Mouse (Mus musculus) retina, postnatal 7 days (tissue): Measurements from ENCODE around the gene Trpm5.

Experiments
- DNase-seq: peaks from one replicate; pipeline ENCODE4 v3.0.0-alpha.2; 2012; ENCODE audit warnings: low read depth, low spot score

Gene Trpm5

DNA sequence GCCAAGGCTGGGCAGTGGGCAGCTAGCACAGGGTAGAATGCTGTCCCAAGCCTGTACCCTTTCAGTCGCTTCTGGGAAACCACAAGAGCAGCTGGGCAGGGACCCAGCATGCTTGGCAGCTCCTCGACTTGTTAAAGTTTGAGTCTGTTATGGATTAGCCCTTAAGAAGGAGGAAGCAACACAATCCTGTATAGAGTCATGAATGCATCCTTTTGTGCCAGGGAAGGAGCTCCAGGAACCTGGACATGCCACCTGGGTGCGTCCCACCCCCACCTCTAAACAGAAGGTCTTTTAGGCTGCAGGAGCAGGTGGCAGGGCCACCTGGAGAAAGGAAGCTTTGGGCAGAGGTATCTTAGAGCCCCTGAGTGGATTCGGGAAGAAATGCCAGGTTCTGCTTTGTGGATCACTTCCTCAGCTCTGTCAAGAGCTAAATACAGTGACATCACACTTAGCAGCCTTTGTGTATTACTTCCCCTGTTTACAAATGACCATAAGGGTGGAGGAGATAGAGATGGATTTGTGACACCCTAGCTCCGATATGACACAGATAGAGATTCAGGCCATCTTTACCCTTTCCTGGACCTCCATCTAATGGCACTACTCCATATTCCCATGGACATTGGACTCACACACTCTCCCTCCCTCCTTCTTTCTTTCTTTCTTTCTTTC is 35.1 kb downstream of the Trpm5 start:
- no peak for DNase-seq

DNA sequence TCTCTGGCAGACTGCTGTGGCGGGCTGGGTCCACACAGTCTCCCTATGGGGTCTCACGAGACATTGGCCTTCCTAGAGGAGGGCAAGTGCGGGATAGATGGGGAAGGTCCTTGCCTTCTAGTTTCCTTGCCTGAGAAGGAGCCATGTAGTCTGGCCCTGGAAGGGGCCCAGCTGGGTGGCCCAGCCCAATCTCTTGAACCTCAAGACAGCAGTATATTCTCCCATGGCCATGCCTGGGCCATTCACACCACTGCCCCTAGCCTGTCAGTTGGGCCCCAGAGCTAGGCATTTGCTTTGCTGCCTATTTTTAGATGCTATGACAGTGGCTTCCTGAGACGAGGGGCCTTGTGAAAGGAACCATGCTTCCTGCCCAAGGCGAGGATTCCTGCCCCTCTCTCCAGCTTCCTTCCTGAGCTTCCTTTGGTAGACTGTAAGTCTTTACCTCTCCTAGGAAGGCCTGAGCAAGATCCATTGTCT is 36.2 kb downstream of the Trpm5 start:
- no peak for DNase-seq

DNA sequence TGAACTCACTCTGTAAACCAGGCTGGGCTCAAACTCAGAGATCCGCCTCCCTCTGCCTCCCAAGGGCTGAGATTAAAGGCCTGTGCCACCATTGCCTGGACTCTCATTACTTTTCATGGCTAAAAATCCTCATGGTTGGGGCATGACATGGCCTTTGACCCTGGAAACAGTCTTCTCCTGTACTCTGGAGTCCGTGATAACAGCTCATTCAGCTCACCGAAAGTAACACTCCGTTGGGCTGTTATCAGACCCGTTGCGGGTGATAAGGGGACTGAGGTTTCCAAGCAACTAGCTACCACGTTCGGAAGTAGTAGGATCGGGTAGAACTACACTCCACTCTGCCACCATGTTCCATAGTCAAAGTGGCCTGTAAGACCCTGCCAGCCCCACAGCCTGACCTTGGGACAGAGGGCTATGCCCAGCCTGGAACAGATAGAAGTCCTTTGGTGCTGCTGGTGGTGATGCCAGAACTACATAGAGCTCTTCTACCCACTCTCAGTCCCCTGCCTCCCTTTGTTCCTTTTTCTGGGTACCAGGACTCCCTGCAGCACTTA is 36.7 kb downstream of the Trpm5 start:
- DNase-seq = no peak

DNA sequence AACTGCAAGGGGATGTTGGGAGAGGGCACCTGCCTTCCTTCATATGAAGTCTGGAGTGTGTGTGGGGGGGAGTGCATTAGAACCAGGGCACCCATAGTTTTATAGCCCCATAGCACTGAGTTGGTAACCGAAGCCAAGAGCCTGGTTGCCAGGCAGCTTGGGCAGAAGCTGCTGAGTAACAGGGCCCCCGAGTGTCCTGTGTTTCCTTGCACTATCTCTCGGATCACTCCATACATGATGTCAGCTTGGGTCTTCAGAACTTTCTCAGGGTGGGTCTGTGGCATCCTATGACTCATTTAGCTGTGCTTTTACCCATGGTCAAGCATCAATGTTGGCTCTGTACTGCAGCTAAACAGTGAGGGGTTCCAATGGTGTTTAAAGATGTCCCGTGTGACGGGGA is 37.4 kb downstream of the Trpm5 start:
- no peak for DNase-seq

DNA sequence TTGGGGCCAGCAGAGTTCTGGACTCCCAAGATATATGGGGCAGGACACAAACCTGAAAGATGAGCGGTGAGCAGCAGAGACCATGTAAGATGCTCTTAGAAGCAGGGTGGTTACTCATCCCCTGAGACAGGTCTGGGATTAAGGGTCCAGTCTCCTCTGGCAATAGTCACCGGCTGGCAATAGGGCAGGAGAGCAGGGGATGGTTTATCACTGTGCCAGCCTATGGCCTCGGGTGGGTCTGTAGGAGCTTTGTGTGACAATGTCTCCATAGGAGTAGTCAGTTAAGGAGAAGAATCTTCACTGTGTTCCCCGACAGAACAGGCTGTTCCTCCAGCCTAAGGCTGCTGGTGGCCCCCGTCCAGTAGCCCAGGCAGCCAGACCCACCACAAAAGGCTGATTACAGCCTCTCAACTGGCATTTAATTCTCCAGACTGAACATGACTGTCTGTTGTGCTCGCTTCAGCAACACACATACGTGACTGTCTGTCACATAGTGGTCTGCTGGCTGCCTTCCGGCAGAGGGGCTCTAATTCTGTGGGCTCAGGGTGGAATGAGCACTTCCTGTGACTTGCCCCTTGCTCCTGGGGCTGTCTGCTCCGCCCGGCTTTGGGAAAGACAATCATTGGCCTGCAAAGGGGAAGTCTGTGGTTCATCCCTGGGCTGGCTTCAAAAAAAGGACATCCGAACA is 38.8 kb downstream of the Trpm5 start:
- DNase-seq = no peak

DNA sequence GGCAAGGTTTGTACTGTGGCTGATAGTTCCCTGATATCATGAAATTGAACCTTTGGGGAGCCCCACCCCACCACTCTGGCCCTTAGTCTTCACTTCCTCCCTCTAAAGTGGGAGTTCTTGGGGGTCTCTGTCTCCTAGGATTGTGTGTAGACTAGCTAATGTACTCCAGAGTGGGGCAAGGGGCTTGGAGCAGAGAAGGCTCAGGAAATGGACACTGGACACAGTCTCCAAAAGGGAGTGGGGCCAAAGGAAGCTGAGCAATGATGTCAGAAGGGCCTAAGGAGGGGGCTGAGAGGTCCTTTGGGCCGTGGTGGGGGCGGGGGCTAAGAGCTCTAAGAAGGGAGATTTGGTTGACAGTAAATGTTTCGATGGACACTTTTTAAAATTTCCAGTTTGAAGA is 39.4 kb downstream of the Trpm5 start:
- DNase-seq = no peak

DNA sequence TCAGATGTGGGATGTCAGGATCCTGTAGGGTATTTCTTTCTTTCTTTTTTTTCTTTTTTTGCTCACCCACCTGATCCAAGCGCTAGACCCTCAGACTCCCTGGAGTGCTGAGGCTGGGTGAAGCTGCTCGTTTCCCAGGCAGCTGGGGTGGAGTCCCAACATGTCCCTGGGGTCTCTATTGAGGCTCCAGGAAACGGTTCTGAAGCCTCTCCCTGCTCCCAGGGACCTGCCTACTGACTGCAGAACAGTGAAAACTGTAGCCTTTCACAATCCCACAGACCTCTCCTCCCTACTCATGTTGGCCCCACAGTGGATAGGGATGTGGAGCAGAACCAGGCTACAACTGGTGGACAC is 39.9 kb downstream of the Trpm5 start:
- DNase-seq = no peak

DNA sequence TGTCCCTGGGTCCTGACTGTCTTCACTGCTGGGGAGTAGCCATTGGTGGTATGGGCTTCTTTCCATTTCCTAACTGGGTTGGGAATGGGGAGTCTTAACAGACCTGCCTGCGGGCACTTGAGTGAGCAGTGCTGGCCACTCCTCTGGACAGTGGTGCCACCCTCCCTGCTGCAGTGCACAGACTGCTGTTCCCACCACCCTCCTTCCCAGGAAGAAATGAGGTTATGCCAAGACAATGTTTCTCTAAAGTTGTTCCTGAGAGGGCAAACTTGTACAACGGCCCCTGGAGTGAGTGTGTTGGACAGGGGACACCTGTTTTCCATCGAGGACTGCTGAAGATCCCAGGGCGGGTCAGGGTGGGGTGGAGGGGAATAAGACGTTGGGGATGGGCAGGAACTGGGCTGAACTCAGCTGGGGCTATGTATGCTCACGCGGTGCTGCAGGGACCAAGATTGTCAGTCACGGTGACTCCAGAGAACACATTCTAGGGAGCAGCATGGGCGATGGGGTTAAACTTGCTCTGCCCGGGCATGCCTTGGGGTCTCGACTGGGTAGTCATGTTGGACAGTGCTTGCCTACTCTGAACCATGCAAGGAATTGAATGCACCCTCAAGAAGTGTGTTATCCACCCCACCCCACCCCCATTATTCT is 40.4 kb downstream of the Trpm5 start:
- DNase-seq = no peak

DNA sequence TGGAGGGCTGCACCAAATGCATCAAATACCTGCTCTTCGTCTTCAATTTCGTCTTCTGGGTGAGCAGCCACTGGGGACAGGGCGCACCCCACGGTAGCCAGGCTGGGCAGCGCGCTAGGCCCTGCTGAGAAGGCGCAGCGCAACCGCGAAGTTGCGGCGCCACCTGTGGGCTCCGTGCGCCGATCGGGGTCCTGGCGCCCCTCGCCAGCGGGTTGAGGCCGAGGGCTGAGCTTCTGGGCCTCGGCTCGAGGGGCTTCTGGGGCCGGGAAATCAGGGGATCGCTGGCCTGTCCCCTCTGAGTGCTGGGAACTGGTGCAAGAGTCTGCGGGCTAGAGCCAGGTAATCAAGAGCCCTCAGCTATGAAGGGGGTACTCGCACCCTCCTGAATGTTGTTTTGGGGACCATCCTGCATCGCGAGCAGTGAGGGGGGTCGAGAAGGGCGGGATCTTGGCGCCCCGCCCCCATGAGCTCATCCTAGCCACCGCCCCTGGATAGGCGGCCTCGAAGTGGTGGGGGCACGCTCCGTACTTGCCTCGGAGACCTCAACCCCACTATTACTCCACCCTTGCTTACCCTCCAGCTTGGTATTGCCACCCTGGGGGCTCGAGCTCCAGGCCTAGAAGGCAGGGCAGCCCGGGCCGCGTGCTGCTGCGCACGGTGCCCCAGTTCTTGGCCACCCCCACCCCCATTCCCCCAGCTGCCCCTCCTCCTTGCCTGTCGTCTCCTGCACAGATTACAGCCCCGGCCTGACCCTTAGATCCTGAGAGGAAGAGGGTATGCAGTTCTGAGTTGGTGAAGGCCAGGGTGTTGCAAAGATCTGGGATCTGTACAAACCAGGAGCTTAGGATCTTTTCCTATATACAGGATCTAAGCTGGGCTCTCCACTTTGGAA is 41.2 kb downstream of the Trpm5 start:
- peak; percentile 23 for DNase-seq

DNA sequence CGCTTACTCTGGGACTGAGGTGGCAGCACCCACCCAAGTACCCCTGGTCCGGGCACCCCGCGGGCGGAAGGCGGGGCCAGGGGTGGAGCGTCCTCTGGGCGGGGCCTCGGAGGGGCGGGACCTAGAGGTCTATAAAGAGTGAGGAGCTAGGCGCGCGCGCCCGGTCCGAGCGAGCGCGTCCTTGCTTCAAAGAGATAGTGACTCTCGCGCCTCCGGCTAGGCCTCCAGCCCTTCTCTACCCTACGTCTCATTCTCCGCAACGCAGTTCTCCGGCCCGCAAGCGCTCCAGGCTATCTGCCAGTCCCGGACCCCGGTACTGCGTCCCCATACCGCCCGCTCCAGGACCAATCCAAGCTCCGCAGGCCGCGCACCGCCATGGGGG is 41.8 kb downstream of the Trpm5 start, which contains the start of gene Cd81:
Gene Cd81, plus strand, starts transcription at position 114 of the 382 bp plus-strand sequence.
- peak; percentile 62 for DNase-seq

DNA sequence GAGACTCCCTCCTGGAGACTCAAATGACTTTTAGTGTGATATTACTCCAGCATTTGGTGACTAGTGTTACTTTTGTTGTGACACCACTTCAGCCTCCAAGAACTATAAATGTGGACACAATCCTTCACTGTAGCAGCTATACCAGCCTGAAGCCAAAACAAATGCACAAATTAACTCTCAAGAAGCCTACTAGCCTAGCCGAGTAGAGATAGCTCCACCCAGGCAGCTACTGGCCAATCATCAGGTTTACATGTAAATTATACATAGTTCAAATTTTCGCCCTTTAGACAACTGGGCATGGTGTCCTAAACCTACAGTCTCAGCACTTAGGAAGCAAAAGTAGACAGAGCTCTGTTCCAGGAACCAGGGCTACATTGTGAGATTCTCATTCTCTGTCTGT is 43.1 kb downstream of the Trpm5 start:
- DNase-seq = no peak

DNA sequence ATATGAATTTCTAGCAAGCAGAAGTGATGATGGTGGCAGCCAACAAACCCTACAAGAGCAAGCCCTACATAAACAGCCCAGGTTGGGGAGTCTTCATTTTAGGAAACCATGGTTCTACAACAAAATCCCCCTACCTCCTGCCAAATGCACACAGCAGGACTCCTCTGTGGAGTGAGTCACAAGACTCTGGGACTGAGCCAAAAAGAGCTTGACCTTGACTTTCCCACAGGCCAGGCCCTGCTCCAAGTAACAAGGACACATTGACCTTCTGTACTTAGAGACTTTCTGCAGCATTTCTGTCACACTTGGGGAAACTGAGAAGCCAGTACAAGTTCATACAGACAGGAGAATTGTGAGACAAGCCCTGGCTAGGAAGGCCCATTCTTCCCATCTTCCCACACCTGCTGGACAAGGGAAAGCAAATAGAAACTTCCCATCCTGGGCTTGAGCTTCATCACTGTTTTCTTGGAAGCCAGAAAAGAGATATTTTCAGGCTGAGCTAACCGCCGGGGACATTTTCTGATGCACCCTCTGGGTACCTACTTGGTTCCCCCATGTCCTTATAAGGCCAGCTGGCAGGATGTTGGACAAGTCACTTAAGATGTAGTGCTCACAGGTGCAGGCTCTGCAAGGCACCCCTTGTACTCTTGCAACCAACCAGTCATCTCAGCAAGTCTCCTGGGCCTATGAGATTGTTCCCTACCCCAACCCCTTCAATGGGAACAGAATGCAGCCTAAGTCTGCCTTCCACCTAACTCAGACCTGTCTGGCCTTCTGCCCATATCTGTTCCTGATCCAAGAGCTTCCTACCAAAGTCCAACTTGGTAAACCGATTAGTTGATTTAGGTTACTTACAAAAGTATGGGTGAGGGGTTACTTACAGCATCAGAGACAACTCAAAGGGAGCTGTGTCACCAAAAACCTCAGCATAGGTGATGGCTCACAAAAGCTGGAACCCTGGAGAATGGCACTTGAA is 44.3 kb downstream of the Trpm5 start:
- DNase-seq = no peak

DNA sequence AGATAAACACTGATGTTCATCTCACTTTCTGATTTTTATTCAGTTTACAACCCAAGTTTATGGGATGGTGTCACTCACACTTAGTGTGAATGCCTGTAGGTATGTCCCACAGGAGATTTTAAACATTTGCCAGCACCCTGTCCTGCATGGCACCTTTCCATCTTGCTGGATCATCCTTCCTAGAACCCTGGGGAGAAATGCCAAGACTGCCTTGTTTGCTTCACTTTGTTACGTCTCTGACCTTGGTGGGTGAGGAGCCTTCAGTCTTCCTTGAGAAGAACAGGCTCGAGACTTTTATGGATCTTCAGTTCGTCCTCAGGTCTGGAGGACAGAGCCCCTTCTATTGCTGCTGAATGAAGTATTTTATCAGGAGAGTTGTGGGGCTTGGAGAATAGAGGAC is 45.1 kb downstream of the Trpm5 start:
- no peak for DNase-seq

DNA sequence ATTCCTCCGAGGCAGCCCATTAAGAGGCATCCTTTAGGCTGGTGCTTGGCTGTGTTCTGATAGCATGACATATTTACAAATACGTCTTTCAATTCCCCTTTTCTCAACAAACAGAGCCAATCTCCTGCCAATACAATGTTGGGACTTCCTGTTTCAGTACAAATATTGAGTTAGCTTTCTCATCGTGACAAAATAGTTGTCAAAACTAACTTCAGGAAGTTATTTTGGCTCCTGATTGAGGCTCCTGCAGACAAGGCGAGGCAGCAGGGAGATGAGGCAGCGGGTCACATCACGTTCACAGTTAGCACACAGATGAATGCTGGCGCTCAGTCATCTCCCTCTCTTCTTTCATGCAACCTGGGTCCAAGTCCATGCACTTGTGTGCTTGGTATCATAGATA is 48.1 kb downstream of the Trpm5 start:
- DNase-seq = no peak

DNA sequence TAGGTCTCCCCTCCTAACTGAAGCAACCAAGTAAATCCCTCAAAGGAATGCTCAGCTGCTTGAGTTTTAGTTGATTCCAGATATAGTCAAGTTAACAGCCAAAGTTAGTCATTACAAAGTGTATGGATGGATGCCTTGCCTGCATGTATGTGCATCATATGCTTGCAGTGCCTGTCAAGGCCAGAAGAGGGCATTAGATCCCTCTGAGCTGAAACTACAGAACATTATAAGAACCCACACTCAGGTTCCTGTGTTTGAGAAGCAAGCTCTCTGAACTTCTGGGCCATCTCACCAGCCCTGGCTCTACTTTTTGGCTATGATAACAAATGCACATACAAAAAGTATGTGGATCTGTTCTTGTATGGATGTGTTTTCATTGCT is 49.6 kb downstream of the Trpm5 start:
- no peak for DNase-seq

DNA sequence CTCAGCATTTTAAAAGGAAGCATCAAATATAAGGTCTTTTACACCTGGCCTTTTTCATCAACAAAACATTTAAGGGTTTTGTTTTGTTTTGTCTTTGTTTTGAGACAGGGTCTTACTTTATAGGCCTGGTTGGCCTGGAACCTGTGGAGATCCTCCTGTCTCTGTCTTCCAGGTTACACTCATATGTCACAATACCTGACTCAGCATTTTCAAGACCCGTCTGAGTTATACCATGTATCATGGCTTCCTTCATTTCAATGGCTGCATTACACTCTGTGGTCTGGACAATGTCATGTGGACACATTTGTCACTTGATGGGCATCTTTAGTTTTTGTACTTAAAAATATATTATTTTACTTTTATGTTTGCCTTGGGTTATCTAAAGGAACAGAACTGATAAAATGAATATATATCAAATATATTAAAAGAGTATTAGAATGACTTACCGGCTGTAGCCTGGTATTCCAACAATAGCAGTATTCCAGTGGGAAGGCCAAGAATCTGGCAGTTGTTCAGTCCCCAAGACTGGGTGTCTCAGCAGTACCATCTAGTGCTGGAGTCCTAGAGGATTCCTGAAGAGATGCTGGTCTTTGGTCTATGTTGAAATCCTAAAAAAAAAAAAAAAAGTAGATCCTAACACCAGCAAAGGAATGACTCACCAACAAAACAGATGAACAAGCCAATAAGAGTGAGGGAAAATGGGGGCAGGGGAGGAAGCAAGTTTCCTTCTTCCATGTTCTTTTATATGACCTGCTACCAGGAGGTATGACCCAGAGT is 50.2 kb downstream of the Trpm5 start:
- no peak for DNase-seq

DNA sequence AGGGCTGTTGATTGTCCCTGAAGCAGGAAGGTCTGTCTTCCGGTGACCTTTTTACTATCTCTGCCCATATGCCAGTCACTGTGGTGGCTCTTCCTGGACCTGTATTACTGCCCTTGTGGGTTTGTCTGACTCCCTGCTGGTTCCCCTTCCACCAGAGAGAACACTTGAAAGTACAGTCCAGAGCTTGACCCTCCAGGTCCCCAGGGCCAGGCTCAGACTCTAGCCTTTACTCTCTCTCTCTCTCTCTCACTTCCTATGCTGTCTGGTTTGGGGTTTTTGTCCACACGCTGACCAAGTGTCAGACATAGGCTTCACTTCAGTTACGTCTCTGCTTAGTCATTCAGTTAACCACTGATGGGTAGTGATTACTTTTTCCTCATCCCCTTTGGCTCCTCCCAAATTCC is 51.5 kb downstream of the Trpm5 start:
- DNase-seq = no peak

DNA sequence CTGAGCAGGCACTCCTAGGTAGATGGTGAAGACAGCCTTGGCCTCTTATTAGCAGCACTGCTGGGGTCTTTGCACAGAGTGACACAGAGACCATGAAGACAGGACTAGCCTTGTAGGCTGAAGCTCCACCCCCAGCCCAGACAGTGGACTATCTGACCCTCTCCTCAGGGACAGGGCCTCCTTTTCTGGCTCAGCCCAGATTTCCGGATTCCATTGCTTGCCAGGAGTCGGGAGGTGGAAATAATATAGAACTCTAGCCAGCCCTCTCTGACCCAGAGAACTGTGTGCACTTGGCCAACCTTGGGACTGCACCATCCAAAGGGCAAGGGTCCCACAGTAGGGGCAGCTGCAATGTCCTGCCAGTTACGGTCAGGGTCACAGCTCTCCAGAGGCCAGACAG is 52.4 kb downstream of the Trpm5 start:
- no peak for DNase-seq

DNA sequence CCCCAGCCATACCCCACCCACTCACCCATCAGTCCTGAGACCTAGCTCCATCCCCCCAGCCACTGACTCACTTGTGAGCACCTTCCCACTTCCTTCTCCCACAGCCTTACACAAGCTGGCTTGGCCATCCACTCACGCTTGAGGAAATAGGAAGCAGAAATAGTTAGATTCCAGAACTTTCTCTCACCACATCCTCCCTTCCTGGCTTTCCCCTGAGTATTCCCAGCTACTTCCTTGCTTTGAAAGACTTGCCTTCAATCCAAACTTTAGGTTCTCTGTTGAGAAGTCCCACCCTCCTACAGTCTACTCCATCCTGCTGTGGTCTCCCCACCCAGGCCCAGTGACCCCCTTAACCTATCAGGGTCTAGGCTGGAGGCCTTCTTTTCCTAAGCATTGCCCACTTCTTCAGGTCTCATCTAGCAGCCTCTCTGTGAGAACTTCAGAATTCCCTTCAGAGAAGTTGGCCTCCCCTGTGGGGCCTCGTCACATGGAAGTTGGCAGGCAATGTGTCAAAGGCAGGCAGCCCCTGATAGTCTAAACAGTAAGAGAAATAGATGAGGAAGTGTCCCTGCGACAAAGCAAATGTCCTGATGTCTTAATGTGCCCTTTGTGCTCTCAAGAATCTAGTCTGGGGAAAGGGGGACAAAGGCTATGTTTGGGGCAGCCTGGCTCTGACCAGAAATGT is 53.2 kb downstream of the Trpm5 start:
- no peak for DNase-seq
